Mouse (Mus musculus) layer of hippocampus, adult 6 months (tissue): ENCODE results near the gene Cmpk2. TPM values are rescaled to one million over a fixed set of nuclear protein-coding genes. Genes with fewer than 3 reads are reported as not detected.

Experiments used
- long read RNA-seq, 2 experiments: library from polyadenylated mRNA; unstranded; transcript quantifications; one replicate each; pipeline ENCODE4 v2.0.0; 2019 to 2020
- polyA plus RNA-seq: library from polyadenylated mRNA; unstranded; fragments of <200 nt; fragmentation: Nextera tagmentation; gene quantifications from 2 replicates; pipeline ENCODE4 v1.2.3, GENCODE M21; 2021

The Cmpk2 gene
- polyA plus RNA-seq = 17.7 and 20.1 TPM in 2 replicates
- long read RNA-seq, experiment 1, transcript Cmpk2-201 (5 exons, 3,200 nt) = major isoform, 33 of 40 reads
- long read RNA-seq, experiment 1, partial matches to known transcripts = 5 of 40 reads
- long read RNA-seq, experiment 1, other reads (novel, unspliced or antisense) = 1 of 40 reads
- long read RNA-seq, experiment 2, transcript Cmpk2-201 (5 exons, 3,200 nt) = major isoform, 186 of 196 reads
- long read RNA-seq, experiment 2, partial matches to known transcripts = 2 of 196 reads
- long read RNA-seq, experiment 2, other reads (novel, unspliced or antisense) = 8 of 196 reads

DNA sequence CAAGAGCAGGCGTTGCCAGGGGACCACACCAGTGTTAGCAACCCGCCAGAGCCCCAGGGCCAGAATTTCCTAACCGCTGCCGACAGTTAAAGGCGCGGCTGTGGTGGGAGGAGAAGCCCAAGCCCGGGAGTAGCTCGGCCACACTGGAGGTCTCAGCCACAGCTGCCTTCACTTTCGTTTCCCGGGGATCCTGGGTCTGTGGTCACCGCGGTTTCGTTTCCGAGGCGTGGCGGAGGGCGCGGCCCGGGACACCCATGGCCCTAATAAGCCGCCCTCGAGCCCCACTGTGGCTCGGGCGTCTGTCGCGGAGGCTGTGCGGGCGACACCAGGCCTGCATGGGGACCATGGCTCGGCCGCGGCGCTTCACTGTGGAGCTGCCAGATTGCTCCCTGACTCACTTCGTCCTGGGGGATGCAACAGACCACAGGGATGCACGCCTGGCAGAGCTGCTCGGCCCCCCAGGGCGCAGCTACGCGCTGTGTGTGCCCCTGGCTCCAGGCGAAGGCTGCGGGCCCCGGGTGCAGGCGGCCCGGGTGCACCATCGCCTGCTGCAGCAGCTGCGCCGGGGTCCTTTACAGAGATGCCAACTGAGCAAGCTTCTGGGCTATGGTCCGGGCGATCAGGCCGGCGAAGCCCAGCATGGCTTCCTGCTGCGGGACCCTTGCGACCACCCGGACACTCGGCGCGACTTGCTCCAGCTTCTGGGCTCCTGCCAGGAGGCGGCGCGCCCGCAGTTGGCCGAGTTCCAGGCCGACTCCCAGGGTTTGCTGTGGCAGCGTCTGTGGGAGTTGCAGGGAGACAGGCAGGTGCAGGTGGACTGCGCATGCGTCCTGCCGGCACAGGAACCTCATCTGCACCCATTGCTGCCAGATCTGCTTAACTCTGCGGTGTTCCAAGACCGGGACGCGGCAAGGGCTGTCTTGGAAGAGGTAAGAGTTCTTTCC is at the start of gene Cmpk2:
Cmpk2 (plus strand) TSS at position 107 of the 944 bp plus-strand sequence.

DNA sequence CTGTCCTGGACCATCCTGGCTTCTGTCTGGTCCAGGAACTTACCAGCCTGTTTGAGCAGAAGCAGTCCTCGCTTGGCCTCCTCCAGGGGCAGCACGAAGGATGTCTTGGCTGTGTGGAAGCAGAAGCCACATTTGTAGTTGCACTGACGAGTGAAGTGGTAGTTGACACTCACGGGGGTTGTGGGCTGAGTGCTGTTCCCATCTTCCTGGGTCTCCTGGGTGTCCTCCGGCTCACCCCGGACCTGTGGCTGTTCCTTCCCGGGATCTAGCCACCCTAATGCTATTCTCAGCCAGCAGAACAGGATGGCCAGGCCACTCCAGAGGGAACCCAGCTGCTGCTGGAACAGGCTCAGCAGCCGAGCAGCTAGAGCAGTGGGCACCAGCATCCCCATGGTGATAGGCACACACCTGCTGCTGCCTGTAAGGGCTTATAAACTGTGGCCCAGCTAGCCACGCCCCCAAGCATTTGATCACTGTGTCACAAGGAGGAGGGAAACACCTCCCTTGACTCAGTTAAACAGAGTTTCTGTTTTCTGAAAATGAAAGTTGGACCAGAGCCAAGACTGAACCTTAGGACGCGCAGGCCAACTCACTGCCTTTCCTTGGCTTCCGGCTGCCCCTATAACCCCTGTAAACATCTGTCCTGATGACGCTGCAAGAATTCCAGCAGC is 12.8 kb upstream of the Cmpk2 start, which contains the start of gene Rsad2:
Rsad2 (minus strand) TSS at position 425 of the 671 bp plus-strand sequence.

Other genes starting within 250 kb of the Cmpk2 start
- gene Rnf144a, start 54.0 kb upstream of the Cmpk2 start, polyA plus RNA-seq = 4.1 and 4.7 TPM in 2 replicates
- 1.1 and 1.4 TPM in 2 replicates for gene Rsad2, start 12.8 kb upstream of the Cmpk2 start, polyA plus RNA-seq